Mouse (Mus musculus) large intestine, adult 2 months (tissue): ENCODE results near the gene Ppard. TPM values are rescaled to one million over a fixed set of nuclear protein-coding genes. Genes with fewer than 3 reads are reported as not detected.

Experiments
- DNase-seq: peaks from one replicate; pipeline ENCODE4 v3.0.0-alpha.2; 2012; ENCODE audit warnings: low read depth, low spot score
- WGBS: fragments of 180-500 bp; shearing (Covaris S2); methylation state at CpG from one replicate; pipeline ENCODE4 v1.1.7; 2018; 5-methylcytosine and 5-hydroxymethylcytosine counted together
- polyA plus RNA-seq: library from polyadenylated mRNA; depleted of rRNA; stranded (reverse); fragments of >200 nt; gene quantifications from 2 replicates; pipeline ENCODE4 v1.2.3, GENCODE M21; 2012; rRNA removed

The Ppard gene
- polyA plus RNA-seq, 1 experiment, result 139 TPM

DNA sequence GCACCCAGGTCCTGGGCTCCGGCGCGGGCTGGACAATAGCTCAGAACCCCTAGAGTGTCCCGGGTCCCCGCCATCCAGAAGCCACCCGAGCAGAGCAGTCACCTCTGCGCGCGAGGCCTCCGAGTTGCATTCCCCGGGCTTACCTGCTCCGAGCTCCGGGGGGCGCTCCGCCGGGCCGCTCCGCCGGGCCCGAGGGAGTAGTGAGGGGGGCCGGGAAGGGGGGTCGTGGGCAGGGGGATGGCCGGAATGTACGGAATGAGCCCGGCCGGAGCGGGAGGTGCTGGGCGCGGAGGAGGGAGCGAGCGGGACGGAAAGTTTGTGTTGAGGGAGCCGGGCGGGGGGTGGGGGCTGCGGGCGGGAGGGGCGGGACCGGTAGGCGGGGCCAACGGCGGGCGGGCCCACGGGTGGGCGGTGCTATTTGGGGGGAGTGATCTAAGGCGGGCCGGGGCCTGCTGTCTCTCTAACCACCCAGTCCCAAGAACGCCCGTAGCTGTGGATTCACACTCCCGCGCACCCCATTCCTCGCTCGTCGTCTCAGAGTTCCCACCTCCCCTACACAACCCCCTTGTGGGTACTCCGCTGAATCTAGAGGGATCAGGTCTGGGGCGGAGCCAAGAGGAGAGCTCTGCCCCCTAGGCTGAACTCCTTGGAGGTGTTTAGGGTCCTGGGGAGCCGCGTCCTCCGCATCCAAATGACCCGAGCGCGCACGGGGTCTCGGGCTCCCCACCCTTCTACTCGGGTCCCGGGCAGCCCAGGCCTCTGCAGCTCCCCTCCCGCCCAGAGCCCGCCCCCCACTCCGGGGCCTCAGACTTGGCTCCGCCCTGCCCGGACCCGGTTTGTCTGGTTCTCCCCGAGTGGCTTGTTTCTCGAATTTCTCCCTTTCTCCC is 118.2 kb downstream of the Ppard start, which contains the start of gene Tead3:
Tead3 (minus strand) TSS at position 352 of the 887 bp plus-strand sequence.
- no peak for DNase-seq
- WGBS, result under 1% methylated on average over 58 of the region's 73 CpGs

Other genes with a start within 250 kb of the Ppard start
- gene Tcp11, start 152.1 kb upstream of the Ppard start, polyA plus RNA-seq, result 1.0 and 1.3 TPM in 2 replicates
- 0.47 and 0.82 TPM in 2 replicates for gene Scube3, start 90.6 kb upstream of the Ppard start, polyA plus RNA-seq
- gene Zfp523, start 55.6 kb upstream of the Ppard start, polyA plus RNA-seq, result 21.2 and 28.2 TPM in 2 replicates
- gene Def6, start 24.9 kb upstream of the Ppard start, polyA plus RNA-seq, result 5.9 and 7.2 TPM in 2 replicates
- gene Fance, start 80.8 kb downstream of the Ppard start, polyA plus RNA-seq, result 8.7 and 11.2 TPM in 2 replicates
- 2,568 and 3,337 TPM in 2 replicates for gene Rpl10a, start 95.8 kb downstream of the Ppard start, polyA plus RNA-seq
- 21.6 and 23.5 TPM in 2 replicates for gene Tead3, start 118.1 kb downstream of the Ppard start, polyA plus RNA-seq
- 0.51 and 0.58 TPM in 2 replicates for gene Tulp1, start 132.5 kb downstream of the Ppard start, polyA plus RNA-seq